Mouse (Mus musculus): ENCODE data around the gene Ipo8.

- TF ChIP-seq POLR2A (IDR thresholded peaks at IDR 0.05; ENCODE audit: control insufficient read depth, low read depth, low read length) (no peak), CTCF (IDR thresholded peaks at IDR 0.05; ENCODE audit: control insufficient read depth, insufficient read depth, insufficient replicate concordance, low read depth, low read length) (no peak)
These were observed 79.9 kb downstream of the Ipo8 start for GRCm38 (mm10) chr6:148751400-148751799.

Measured in testis, adult 2 months (tissue).